Mouse (Mus musculus) neural tube, embryonic 14.5 days (tissue): ENCODE results near the gene Gzmd. TPM values are rescaled to one million over a fixed set of nuclear protein-coding genes. Genes with fewer than 3 reads are reported as not detected.
"Not testable (repeated sequence)": the region's sequence is repeated elsewhere in the genome, so short reads cannot be mapped to it uniquely, and the experiment has no call there.

ENCODE experiments used
- ATAC-seq: fragments of 200-750 bp; cut with Nextera tagmentation; 2 replicates; pipeline ENCODE4 v1.8.0; 2017; ENCODE audit warnings: low read depth, mild to moderate bottlenecking, moderate TSS enrichment, moderate library complexity
- H3K27ac ChIP-seq: fragments of 300-500 bp; sonication (generic); 2 replicates; pipeline ENCODE4 v1.5.1; 2014; ENCODE audit warnings: low read depth, mild to moderate bottlenecking, control low read depth, low read length, moderate library complexity, mixed read lengths
- H3K27me3 ChIP-seq: fragments of 300-500 bp; sonication (generic); 2 replicates; pipeline ENCODE4 v1.6.1; 2014; ENCODE audit warnings: low read length; ENCODE audit not compliant: control insufficient read depth, insufficient read depth
- H3K36me3 ChIP-seq: fragments of 300-500 bp; sonication (generic); 2 replicates; pipeline ENCODE4 v1.6.1; 2014; ENCODE audit warnings: low read length, mixed read lengths; ENCODE audit not compliant: control insufficient read depth, insufficient read depth
- H3K4me1 ChIP-seq: fragments of 300-500 bp; sonication (generic); 2 replicates; pipeline ENCODE4 v1.6.1; 2014; ENCODE audit warnings: low read length; ENCODE audit not compliant: control insufficient read depth, insufficient read depth
- H3K4me2 ChIP-seq: fragments of 300-500 bp; sonication (generic); 2 replicates; pipeline ENCODE4 v1.6.1; 2014; ENCODE audit warnings: mild to moderate bottlenecking, low read depth, low read length, control low read depth
- H3K4me3 ChIP-seq: fragments of 300-500 bp; sonication (generic); 2 replicates; pipeline ENCODE4 v1.5.1; 2014; ENCODE audit warnings: low read depth, low read length, control low read depth, mixed read lengths
- H3K9ac ChIP-seq: fragments of 300-500 bp; sonication (generic); replicated peaks from 2 replicates; pipeline ENCODE4 v1.6.1; 2014; ENCODE audit warnings: low read depth, mild to moderate bottlenecking, control low read depth, low read length, mixed read lengths
- H3K9me3 ChIP-seq: fragments of 300-500 bp; sonication (generic); 2 replicates; pipeline ENCODE4 v1.6.1; 2016; ENCODE audit warnings: low read length; ENCODE audit not compliant: control insufficient read depth
- WGBS: fragments of 180-500 bp; shearing (Covaris S2); extraction: QIAGEN DNeasy Blood & Tissue Kit; methylation state at CpG from one replicate; pipeline ENCODE4 v1.1.7; 2014; 5-methylcytosine and 5-hydroxymethylcytosine counted together
- polyA plus RNA-seq: library from polyadenylated mRNA; unstranded; fragments of >200 nt; fragmentation: Nextera tagmentation; extraction: Ambion mirVana; gene quantifications from 2 replicates; pipeline ENCODE4 v1.2.1, GENCODE M21; 2014

The Gzmd gene
- polyA plus RNA-seq, 1 experiment from 2014 or later = not detected

DNA sequence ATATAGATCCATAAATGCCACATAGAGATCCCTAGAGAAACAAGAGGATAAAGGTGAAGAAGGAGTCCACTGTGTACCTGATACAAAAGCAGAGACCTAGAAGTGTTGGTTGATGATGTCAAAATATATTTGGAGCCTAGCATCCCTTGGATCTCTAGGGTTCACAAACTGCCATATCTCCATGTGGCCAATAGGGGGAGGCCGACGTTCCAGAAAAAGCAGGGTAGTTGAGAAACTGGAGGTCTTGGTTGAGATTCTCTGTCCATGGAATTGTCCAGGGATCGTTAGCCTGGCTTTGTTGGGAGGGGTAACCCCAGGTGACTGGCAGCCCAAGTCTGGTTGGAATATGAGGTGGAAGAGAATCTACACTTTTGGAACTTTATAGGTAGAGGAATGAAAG is 4.1 kb downstream of the Gzmd start:
- H3K36me3 ChIP-seq = no peaks in the 10 kb centered on the region
- no peaks in the 10 kb centered on the region for H3K27me3 ChIP-seq
- no peak overlapping the region for H3K4me2 ChIP-seq
- no peaks in the 10 kb centered on the region for H3K9me3 ChIP-seq
- no peak overlapping the region for H3K27ac ChIP-seq
- no peak overlapping the region for H3K9ac ChIP-seq
- no peaks in the 10 kb centered on the region for H3K4me1 ChIP-seq
- 41% methylated on average over 3 of the region's 3 CpGs for WGBS
- ATAC-seq = no peak
- H3K4me3 ChIP-seq = no peak overlapping the region

DNA sequence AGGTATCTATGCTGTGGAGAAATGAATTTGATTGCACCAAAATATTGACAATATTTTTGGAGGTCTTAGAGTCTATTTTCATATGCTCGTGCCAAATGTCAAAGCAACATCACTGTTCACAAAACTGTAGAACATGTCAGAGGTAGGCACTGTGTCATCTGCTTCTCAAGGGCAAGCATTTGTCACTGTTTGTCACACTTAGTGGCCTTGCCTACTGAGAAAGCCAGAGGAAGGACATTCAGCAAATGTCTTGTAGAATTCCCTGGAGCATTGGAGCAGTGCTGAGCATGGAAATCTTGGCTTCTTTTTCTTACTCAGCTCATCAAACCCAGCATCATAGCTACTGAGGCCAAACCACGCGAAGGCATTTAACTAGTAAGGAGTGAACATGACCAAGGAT is 8.9 kb downstream of the Gzmd start:
- no peaks in the 10 kb centered on the region for H3K36me3 ChIP-seq
- H3K4me1 ChIP-seq = no peaks in the 10 kb centered on the region
- no peak overlapping the region for H3K9ac ChIP-seq
- no peak overlapping the region for H3K4me2 ChIP-seq
- WGBS = 81% methylated on average over 3 of the region's 3 CpGs
- no peak overlapping the region for H3K27ac ChIP-seq
- ATAC-seq = no peak
- H3K4me3 ChIP-seq = no peak overlapping the region
- H3K9me3 ChIP-seq = no peaks in the 10 kb centered on the region
- no peaks in the 10 kb centered on the region for H3K27me3 ChIP-seq

DNA sequence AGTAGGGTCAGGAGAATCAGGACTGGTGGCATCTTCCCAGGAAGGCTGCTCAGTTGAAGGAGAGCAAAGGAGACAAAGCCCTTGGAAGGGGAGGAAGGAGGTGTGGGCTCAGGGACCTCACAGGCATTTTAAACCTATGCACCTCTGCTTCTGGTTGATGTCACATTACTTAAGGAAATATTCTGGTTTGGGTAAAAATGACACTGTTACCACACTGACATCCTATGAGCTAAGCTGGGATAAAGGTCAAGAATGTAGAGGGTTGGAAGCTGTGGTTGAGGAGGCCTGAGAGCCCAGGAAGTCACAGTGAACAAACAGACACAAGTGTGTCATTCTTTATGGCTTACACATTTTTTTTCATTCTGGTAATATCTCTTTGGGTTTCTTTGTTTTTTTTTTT is 11.9 kb downstream of the Gzmd start, which contains the start of gene Gzme:
Gene Gzme, minus strand, starts transcription at position 101 of the 400 bp plus-strand sequence.
- no peak for ATAC-seq
- no peak within 1 kb of the TSS for H3K4me2 ChIP-seq
- no peaks in the 10 kb centered on the region for H3K36me3 ChIP-seq
- no peaks in the 10 kb centered on the region for H3K4me1 ChIP-seq
- no peak within 1 kb of the TSS for H3K9ac ChIP-seq
- no peaks in the 10 kb centered on the region for H3K9me3 ChIP-seq
- no peaks in the 10 kb centered on the region for H3K27me3 ChIP-seq
- no peak within 1 kb of the TSS for H3K4me3 ChIP-seq
- no peak within 1 kb of the TSS for H3K27ac ChIP-seq

DNA sequence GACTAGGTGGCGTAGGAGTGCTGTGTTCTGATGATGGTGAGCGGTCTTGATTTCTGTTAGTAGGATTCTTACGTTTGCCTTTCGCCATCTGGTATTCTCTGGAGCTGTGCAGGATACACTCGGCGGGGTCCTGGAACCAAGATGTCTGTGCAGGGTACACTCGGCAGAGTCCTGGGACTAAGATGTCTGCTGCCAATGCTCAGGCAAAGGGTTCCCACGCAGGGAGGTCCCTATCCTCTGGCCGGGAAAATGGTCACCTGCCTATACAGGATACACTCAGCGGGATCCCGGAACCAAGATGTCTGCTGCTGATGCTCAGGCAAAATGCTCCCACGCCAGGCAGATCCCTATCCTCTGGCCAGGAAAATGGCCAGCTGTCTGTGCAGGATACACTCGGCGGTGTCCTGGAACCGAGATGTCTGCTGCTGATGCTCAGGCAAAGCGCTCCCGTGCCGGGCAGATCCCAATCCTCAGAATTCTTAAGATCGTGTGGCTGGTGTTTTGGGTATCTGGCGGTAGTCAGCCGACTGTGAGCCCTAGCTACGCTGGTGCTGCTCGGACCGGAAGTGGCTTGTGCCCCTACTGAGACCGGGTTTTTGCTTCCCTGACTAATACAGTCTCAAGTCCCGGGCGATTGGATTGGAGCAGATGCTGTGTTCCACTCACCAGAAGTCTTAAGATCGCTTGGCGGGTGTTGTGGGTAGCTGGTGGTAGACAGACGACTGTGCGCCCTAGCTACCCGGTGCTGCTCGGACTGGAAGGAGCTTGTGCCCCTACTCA is 16.7 kb downstream of the Gzmd start:
- not testable (repeated sequence) for H3K4me1 ChIP-seq, H3K4me3 ChIP-seq, H3K27ac ChIP-seq, ATAC-seq, H3K27me3 ChIP-seq, H3K36me3 ChIP-seq, H3K9ac ChIP-seq, H3K9me3 ChIP-seq, H3K4me2 ChIP-seq
- 92% methylated on average over 33 of the region's 33 CpGs for WGBS

DNA sequence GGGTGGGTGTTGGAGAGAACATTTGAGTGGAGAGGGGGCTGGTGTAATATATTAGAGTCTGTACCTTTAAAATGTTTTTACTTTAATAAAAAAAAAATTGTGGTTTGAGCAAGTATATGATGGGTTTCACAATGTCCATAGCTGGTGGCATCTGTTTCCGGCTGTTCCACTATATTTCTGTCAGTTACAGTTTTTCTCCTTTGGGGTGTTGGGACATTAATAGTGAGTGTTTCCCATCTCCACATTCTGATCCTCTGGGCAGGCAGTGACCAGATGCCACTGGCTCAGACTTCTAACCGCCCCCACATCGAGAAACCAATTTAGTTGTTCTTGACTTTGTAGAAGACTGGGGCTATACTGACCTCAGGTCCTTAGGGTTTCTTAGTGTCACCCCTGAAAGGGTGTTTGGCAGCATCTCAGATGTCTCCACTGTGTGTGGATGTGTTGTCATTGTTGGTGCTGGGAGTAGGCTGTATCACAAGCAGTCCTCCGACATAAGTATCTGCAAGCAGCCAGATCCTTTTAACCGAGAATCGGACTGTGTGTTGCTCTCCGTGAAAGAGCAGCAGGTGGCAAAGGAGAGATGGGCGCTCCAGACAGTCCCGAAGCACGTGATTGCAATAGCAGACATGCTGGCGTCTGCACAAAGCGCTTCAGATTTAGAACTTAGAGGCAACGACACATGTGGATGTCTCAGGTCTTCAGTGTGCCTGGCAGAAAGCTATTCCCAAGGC is 26.8 kb downstream of the Gzmd start:
- Histone ChIP-seq H3K9ac (no peak overlapping the region), H3K4me3 (no peak overlapping the region), H3K9me3 (no peaks in the 10 kb centered on the region), H3K27me3 (no peaks in the 10 kb centered on the region), H3K36me3 (no peaks in the 10 kb centered on the region), H3K4me2 (no peak overlapping the region), H3K27ac (no peak overlapping the region), H3K4me1 (no peaks in the 10 kb centered on the region)
- ATAC-seq = no peak
- WGBS = 76% methylated on average over 13 of the region's 13 CpGs

DNA sequence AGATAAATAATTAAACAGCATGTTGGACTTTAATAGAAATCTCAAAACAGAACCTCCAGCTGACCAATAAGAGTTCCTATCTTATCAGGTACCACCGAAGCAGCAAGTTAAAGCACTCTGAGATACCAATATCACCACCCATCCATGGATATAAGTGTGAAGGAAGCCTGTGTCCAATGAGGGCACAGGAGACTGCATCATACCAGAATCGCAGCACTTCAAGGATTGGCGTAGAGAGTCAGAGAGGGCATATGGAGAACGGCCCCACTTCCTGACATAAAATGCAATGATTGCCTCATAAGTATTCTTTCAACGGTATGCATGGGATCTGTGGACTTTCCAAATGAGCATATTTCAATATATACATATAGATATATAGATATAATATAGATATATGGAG is 27.4 kb downstream of the Gzmd start:
- Histone ChIP-seq H3K4me2 (no peak overlapping the region), H3K27me3 (no peaks in the 10 kb centered on the region), H3K36me3 (no peaks in the 10 kb centered on the region), H3K4me3 (no peak overlapping the region), H3K9me3 (no peaks in the 10 kb centered on the region), H3K27ac (no peak overlapping the region), H3K4me1 (no peaks in the 10 kb centered on the region), H3K9ac (no peak overlapping the region)
- ATAC-seq = no peak
- WGBS = 90% methylated on average over 5 of the region's 5 CpGs

DNA sequence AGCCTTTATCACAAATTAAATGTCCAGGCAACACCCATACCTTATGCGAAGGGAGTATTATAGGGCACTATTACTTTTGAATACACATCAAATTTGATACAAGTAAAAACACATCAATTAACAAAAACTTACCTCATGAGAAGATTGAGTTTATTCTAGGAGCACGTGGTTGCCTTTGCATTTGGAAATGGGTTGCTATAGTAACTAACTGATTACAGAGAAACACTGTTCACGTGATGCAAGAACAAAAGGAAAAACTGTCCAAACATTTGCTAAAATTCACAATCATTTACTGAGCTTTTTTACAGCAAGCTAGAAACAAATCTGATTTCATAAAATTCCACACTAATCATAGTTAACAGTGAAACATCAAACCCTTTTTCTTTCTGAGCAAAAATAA is 29.0 kb downstream of the Gzmd start:
- no peak overlapping the region for H3K4me3 ChIP-seq
- H3K9ac ChIP-seq = no peak overlapping the region
- H3K36me3 ChIP-seq = no peaks in the 10 kb centered on the region
- no peaks in the 10 kb centered on the region for H3K4me1 ChIP-seq
- WGBS = 75% methylated on average over 3 of the region's 3 CpGs
- no peaks in the 10 kb centered on the region for H3K27me3 ChIP-seq
- H3K27ac ChIP-seq = no peak overlapping the region
- no peaks in the 10 kb centered on the region for H3K9me3 ChIP-seq
- H3K4me2 ChIP-seq = no peak overlapping the region
- ATAC-seq = no peak

DNA sequence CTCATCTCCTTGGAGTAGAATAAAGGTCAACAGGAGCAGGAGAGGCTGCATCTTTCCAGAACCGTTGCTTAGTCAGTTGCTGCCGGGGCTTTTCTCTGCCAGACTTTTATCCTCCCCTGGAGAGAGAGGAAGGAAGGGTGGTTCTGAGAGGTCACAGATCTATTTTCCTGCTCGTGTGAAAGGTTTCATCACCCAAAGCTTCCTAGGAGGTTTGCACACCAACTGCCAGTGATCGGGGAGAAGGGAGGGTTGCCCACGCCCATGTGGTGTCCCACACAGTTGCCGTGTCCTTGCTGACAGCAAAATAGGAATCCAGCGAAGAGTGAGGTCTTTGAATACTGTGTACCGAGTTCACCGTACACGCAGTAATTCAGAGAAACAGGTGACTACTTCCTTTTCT is 30.0 kb downstream of the Gzmd start, which contains the start of gene Ctsg:
Gene Ctsg, minus strand, starts transcription at position 189 of the 400 bp plus-strand sequence.
- no peaks in the 10 kb centered on the region for H3K27me3 ChIP-seq
- 83% methylated on average over 10 of the region's 10 CpGs for WGBS
- no peak within 1 kb of the TSS for H3K4me2 ChIP-seq
- no peaks in the 10 kb centered on the region for H3K9me3 ChIP-seq
- no peaks in the 10 kb centered on the region for H3K36me3 ChIP-seq
- H3K4me3 ChIP-seq = no peak within 1 kb of the TSS
- no peaks in the 10 kb centered on the region for H3K4me1 ChIP-seq
- no peak for ATAC-seq
- no peak within 1 kb of the TSS for H3K27ac ChIP-seq
- no peak within 1 kb of the TSS for H3K9ac ChIP-seq

DNA sequence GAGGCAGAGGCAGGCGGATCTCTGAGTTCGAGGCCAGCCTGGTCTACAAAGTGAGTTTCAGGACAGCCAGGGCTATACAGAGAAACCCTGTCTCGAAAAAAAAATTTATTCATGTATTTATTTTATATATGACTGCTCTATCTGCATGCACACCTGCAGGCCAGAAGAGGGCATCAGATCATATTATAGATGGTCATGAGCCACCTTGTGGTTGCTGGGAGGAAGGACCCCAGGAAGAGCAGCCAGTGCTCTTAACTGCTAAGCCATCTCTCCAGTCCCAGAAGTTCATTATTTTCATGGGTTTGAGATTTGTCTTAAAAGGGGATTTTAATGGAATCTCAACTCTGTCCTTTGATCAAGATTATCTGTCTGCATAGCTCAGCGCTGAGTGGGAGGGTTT is 33.5 kb downstream of the Gzmd start:
- ATAC-seq = no peak
- WGBS = 76% methylated on average over 4 of the region's 4 CpGs

More for the DNA sequence above, 33.5 kb downstream of the Gzmd start:
- Histone ChIP-seq H3K4me2 (no peak overlapping the region), H3K4me1 (no peaks in the 10 kb centered on the region), H3K36me3 (no peaks in the 10 kb centered on the region), H3K9ac (no peak overlapping the region), H3K27ac (no peak overlapping the region), H3K4me3 (no peak overlapping the region), H3K9me3 (no peaks in the 10 kb centered on the region), H3K27me3 (no peaks in the 10 kb centered on the region)
